Mouse (Mus musculus) ES-Bruce4 (cell line): Measurements from ENCODE around the gene Schip1. TPM values are rescaled to one million over a fixed set of nuclear protein-coding genes. Genes with fewer than 3 reads are reported as not detected.

ENCODE experiments used
- H3K27ac ChIP-seq: 2 replicates; pipeline ENCODE4 v1.5.1; 2012; ENCODE audit warnings: low read length, inconsistent platforms; ENCODE audit not compliant: insufficient read depth
- H3K27me3 ChIP-seq: 2 replicates; pipeline ENCODE4 v1.6.1; 2012; ENCODE audit warnings: mild to moderate bottlenecking, low read length, inconsistent platforms; ENCODE audit not compliant: control insufficient read depth, poor library complexity, insufficient read depth, severe bottlenecking
- H3K36me3 ChIP-seq: 2 replicates; pipeline ENCODE4 v1.6.1; 2012; ENCODE audit warnings: inconsistent platforms, mild to moderate bottlenecking, low read length, moderate library complexity; ENCODE audit not compliant: control insufficient read depth, poor library complexity, insufficient read depth, severe bottlenecking
- H3K4me1 ChIP-seq: one replicate; pipeline ENCODE4 v1.8.1; 2011; ENCODE audit warnings: low read length; ENCODE audit not compliant: control insufficient read depth, insufficient read depth
- H3K4me3 ChIP-seq: 2 replicates; pipeline ENCODE4 v1.5.1; 2011; ENCODE audit warnings: low read depth, mild to moderate bottlenecking, low read length
- H3K9ac ChIP-seq: 2 replicates; pipeline ENCODE4 v1.6.1; 2012; ENCODE audit warnings: low read depth, mild to moderate bottlenecking, inconsistent platforms; ENCODE audit not compliant: poor library complexity, severe bottlenecking
- H3K9me3 ChIP-seq: replicated peaks from 2 replicates; pipeline ENCODE4 v1.6.1; 2012; ENCODE audit warnings: mild to moderate bottlenecking, low read length, inconsistent platforms; ENCODE audit not compliant: control insufficient read depth, poor library complexity, insufficient read depth, severe bottlenecking
- CTCF ChIP-seq: IDR thresholded peaks from one replicate; pipeline ENCODE4 v1.8.1; 2011; ENCODE audit warnings: low read depth, low read length
- EP300 ChIP-seq: IDR thresholded peaks from 2 replicates; pipeline ENCODE4 v1.6.1; 2011; ENCODE audit warnings: low read depth, low read length; ENCODE audit not compliant: insufficient read depth
- POLR2A ChIP-seq: IDR thresholded peaks from one replicate; pipeline ENCODE4 v1.8.1; 2011; ENCODE audit warnings: low read length; ENCODE audit not compliant: insufficient read depth
- polyA plus RNA-seq: library from polyadenylated mRNA; stranded (reverse); fragments of >200 nt; gene quantifications from 2 replicates; pipeline ENCODE4 v1.2.4, GENCODE M21; 2011; ENCODE audit warnings: low read depth; ENCODE audit not compliant: missing spikeins, insufficient read depth, insufficient read length

Gene Schip1
- polyA plus RNA-seq, 1 experiment, result 85.2 TPM

- Histone ChIP-seq H3K4me3 (no peak overlapping the region), H3K27ac (no peak overlapping the region), H3K9me3 (no peaks in the 10 kb centered on the region), H3K4me1 (no peaks in the 10 kb centered on the region), H3K36me3 (no peaks in the 10 kb centered on the region), H3K27me3 (no peaks in the 10 kb centered on the region), H3K9ac (no peak overlapping the region)
- TF ChIP-seq EP300 (no peak), POLR2A (no peak), CTCF (no peak)
These were observed 205.6 kb downstream of the Schip1 start for GRCm38 (mm10) chr3:68270246-68270645.

GRCm38 (mm10) chr3:68271457-68271856 is 206.9 kb downstream of the Schip1 start:
- no peak overlapping the region for H3K27ac ChIP-seq
- H3K9ac ChIP-seq, result no peak overlapping the region
- no peaks in the 10 kb centered on the region for H3K27me3 ChIP-seq
- no peak overlapping the region for H3K4me3 ChIP-seq
- H3K9me3 ChIP-seq, result no peaks in the 10 kb centered on the region
- TF ChIP-seq POLR2A (no peak), EP300 (no peak), CTCF (no peak)
- no peaks in the 10 kb centered on the region for H3K4me1 ChIP-seq
- no peaks in the 10 kb centered on the region for H3K36me3 ChIP-seq

- TF ChIP-seq POLR2A (no peak), EP300 (no peak), CTCF (no peak)
- H3K27me3 ChIP-seq, result no peaks in the 10 kb centered on the region
- no peaks in the 10 kb centered on the region for H3K9me3 ChIP-seq
- no peaks in the 10 kb centered on the region for H3K36me3 ChIP-seq
- no peak overlapping the region for H3K4me3 ChIP-seq
- no peaks in the 10 kb centered on the region for H3K4me1 ChIP-seq
- H3K27ac ChIP-seq, result no peak overlapping the region
- H3K9ac ChIP-seq, result no peak overlapping the region
These were observed 207.3 kb downstream of the Schip1 start for GRCm38 (mm10) chr3:68271881-68272280.

- Histone ChIP-seq H3K27me3 (no peaks in the 10 kb centered on the region), H3K27ac (no peak overlapping the region), H3K4me1 (no peaks in the 10 kb centered on the region), H3K4me3 (no peak overlapping the region), H3K36me3 (no peaks in the 10 kb centered on the region), H3K9ac (no peak overlapping the region), H3K9me3 (no peaks in the 10 kb centered on the region)
- TF ChIP-seq CTCF (no peak), EP300 (no peak), POLR2A (no peak)
These were observed 218.4 kb downstream of the Schip1 start for GRCm38 (mm10) chr3:68282844-68283594.

GRCm38 (mm10) chr3:68283595-68283991 is 219.0 kb downstream of the Schip1 start:
- H3K27ac ChIP-seq, result no peak overlapping the region
- no peaks in the 10 kb centered on the region for H3K27me3 ChIP-seq
- no peaks in the 10 kb centered on the region for H3K9me3 ChIP-seq
- H3K4me1 ChIP-seq, result no peaks in the 10 kb centered on the region
- H3K36me3 ChIP-seq, result no peaks in the 10 kb centered on the region
- H3K9ac ChIP-seq, result no peak overlapping the region
- no peak for TF ChIP-seq POLR2A
- no peak for TF ChIP-seq CTCF
- TF ChIP-seq EP300, result no peak
- no peak overlapping the region for H3K4me3 ChIP-seq

- no peaks in the 10 kb centered on the region for H3K36me3 ChIP-seq
- H3K27me3 ChIP-seq, result no peaks in the 10 kb centered on the region
- H3K27ac ChIP-seq, result no peak overlapping the region
- H3K4me3 ChIP-seq, result no peak overlapping the region
- no peak for TF ChIP-seq CTCF
- H3K4me1 ChIP-seq, result no peaks in the 10 kb centered on the region
- no peak overlapping the region for H3K9ac ChIP-seq
- no peaks in the 10 kb centered on the region for H3K9me3 ChIP-seq
These were observed 219.9 kb downstream of the Schip1 start for GRCm38 (mm10) chr3:68284500-68284899.
